Mouse (Mus musculus): ENCODE measurements at regions not wholly inside any gene's neighbourhood (a gene's known extent, or its start where the extent isn't known, plus 50 kb on each side); places are given as distances from the start of the nearest gene placed in this dataset.

- Histone ChIP-seq H3K9ac (ENCODE audit: low read length) (no peak overlapping the region), H3K27me3 (ENCODE audit: control insufficient read depth, insufficient read depth, low read depth, low read length) (no peaks in the 10 kb centered on the region), H3K36me3 (ENCODE audit: control insufficient read depth, insufficient read depth, low read length) (no peaks in the 10 kb centered on the region), H3K27ac (ENCODE audit: low read length) (no peak overlapping the region), H3K4me1 (replicated peaks; ENCODE audit: control insufficient read depth, insufficient read depth, low read length) (no peaks in the 10 kb centered on the region), H3K4me2 (ENCODE audit: low read depth, low read length) (no peak overlapping the region), H3K9me3 (ENCODE audit: control insufficient read depth, low read length) (no peaks in the 10 kb centered on the region), H3K4me3 (ENCODE audit: low read length) (no peak overlapping the region)
- WGBS = 79% methylated on average over 2 of the region's 2 CpGs
- no peak for ATAC-seq (ENCODE audit: low read depth)
Measured at GRCm38 (mm10) chr10:16619584-16619983, 1103.4 kb upstream of the Cited2 start.

GRCm38 (mm10) chr10:16620804-16621559, 1102.0 kb upstream of the Cited2 start:
- H3K27me3 ChIP-seq (ENCODE audit: control insufficient read depth, insufficient read depth, low read depth, low read length) = no peaks in the 10 kb centered on the region

GRCm38 (mm10) chr10:16622821-16623220, 1100.2 kb upstream of the Cited2 start:
- WGBS = 75% methylated on average over 3 of the region's 3 CpGs

More at GRCm38 (mm10) chr10:16620804-16621559, 1102.0 kb upstream of the Cited2 start:
- H3K4me2 ChIP-seq (ENCODE audit: low read depth, low read length) = no peak overlapping the region
- no peaks in the 10 kb centered on the region for H3K36me3 ChIP-seq (ENCODE audit: control insufficient read depth, insufficient read depth, low read length)
- no peak overlapping the region for H3K4me3 ChIP-seq (ENCODE audit: low read length)
- 77% methylated on average over 6 of the region's 6 CpGs for WGBS
- ATAC-seq (ENCODE audit: low read depth) = no peak
- no peak overlapping the region for H3K27ac ChIP-seq (ENCODE audit: low read length)
- H3K4me1 ChIP-seq (replicated peaks; ENCODE audit: control insufficient read depth, insufficient read depth, low read length) = no peaks in the 10 kb centered on the region
- no peak overlapping the region for H3K9ac ChIP-seq (ENCODE audit: low read length)
- no peaks in the 10 kb centered on the region for H3K9me3 ChIP-seq (ENCODE audit: control insufficient read depth, low read length)

GRCm38 (mm10) chr10:16633236-16633635, 1089.8 kb upstream of the Cited2 start:
- Histone ChIP-seq H3K4me1 (replicated peaks; ENCODE audit: control insufficient read depth, insufficient read depth, low read length) (no peaks in the 10 kb centered on the region), H3K27me3 (ENCODE audit: control insufficient read depth, insufficient read depth, low read depth, low read length) (no peaks in the 10 kb centered on the region), H3K4me3 (ENCODE audit: low read length) (no peak overlapping the region), H3K9ac (ENCODE audit: low read length) (no peak overlapping the region), H3K4me2 (ENCODE audit: low read depth, low read length) (no peak overlapping the region), H3K36me3 (ENCODE audit: control insufficient read depth, insufficient read depth, low read length) (no peaks in the 10 kb centered on the region), H3K9me3 (ENCODE audit: control insufficient read depth, low read length) (no peaks in the 10 kb centered on the region), H3K27ac (ENCODE audit: low read length) (no peak overlapping the region)
- 63% methylated on average over 2 of the region's 2 CpGs for WGBS
- no peak for ATAC-seq (ENCODE audit: low read depth)

More at GRCm38 (mm10) chr10:16622821-16623220, 1100.2 kb upstream of the Cited2 start:
- Histone ChIP-seq H3K27me3 (ENCODE audit: control insufficient read depth, insufficient read depth, low read depth, low read length) (no peaks in the 10 kb centered on the region), H3K36me3 (ENCODE audit: control insufficient read depth, insufficient read depth, low read length) (no peaks in the 10 kb centered on the region), H3K9ac (ENCODE audit: low read length) (no peak overlapping the region), H3K9me3 (ENCODE audit: control insufficient read depth, low read length) (no peaks in the 10 kb centered on the region), H3K4me1 (replicated peaks; ENCODE audit: control insufficient read depth, insufficient read depth, low read length) (no peaks in the 10 kb centered on the region), H3K4me3 (ENCODE audit: low read length) (no peak overlapping the region), H3K27ac (ENCODE audit: low read length) (no peak overlapping the region), H3K4me2 (ENCODE audit: low read depth, low read length) (no peak overlapping the region)
- ATAC-seq (ENCODE audit: low read depth) = no peak

- no peak overlapping the region for H3K4me3 ChIP-seq (ENCODE audit: low read length)
Measured at GRCm38 (mm10) chr10:16635463-16635862, 1087.6 kb upstream of the Cited2 start.

GRCm38 (mm10) chr10:16637006-16637405, 1086.0 kb upstream of the Cited2 start:
- H3K4me3 ChIP-seq (ENCODE audit: low read length) = no peak overlapping the region
- no peaks in the 10 kb centered on the region for H3K27me3 ChIP-seq (ENCODE audit: control insufficient read depth, insufficient read depth, low read depth, low read length)
- H3K4me1 ChIP-seq (replicated peaks; ENCODE audit: control insufficient read depth, insufficient read depth, low read length) = no peaks in the 10 kb centered on the region
- no peak overlapping the region for H3K9ac ChIP-seq (ENCODE audit: low read length)
- no peaks in the 10 kb centered on the region for H3K9me3 ChIP-seq (ENCODE audit: control insufficient read depth, low read length)
- peak; percentile 73; the same call in 1 of the 2 replicates for ATAC-seq (ENCODE audit: low read depth)
- H3K27ac ChIP-seq (ENCODE audit: low read length) = no peak overlapping the region
- no peak overlapping the region for H3K4me2 ChIP-seq (ENCODE audit: low read depth, low read length)
- H3K36me3 ChIP-seq (ENCODE audit: control insufficient read depth, insufficient read depth, low read length) = no peaks in the 10 kb centered on the region

More at GRCm38 (mm10) chr10:16635463-16635862, 1087.6 kb upstream of the Cited2 start:
- Histone ChIP-seq H3K36me3 (ENCODE audit: control insufficient read depth, insufficient read depth, low read length) (no peaks in the 10 kb centered on the region), H3K27me3 (ENCODE audit: control insufficient read depth, insufficient read depth, low read depth, low read length) (no peaks in the 10 kb centered on the region), H3K9me3 (ENCODE audit: control insufficient read depth, low read length) (no peaks in the 10 kb centered on the region), H3K4me2 (ENCODE audit: low read depth, low read length) (no peak overlapping the region), H3K27ac (ENCODE audit: low read length) (no peak overlapping the region), H3K9ac (ENCODE audit: low read length) (no peak overlapping the region), H3K4me1 (replicated peaks; ENCODE audit: control insufficient read depth, insufficient read depth, low read length) (no peaks in the 10 kb centered on the region)
- no peak for ATAC-seq (ENCODE audit: low read depth)
- WGBS = 77% methylated on average over 2 of the region's 2 CpGs

GRCm38 (mm10) chr10:16638111-16638510, 1084.9 kb upstream of the Cited2 start:
- Histone ChIP-seq H3K9me3 (ENCODE audit: control insufficient read depth, low read length) (no peaks in the 10 kb centered on the region), H3K27ac (ENCODE audit: low read length) (no peak overlapping the region), H3K4me2 (ENCODE audit: low read depth, low read length) (no peak overlapping the region), H3K4me3 (ENCODE audit: low read length) (no peak overlapping the region), H3K36me3 (ENCODE audit: control insufficient read depth, insufficient read depth, low read length) (no peaks in the 10 kb centered on the region), H3K4me1 (replicated peaks; ENCODE audit: control insufficient read depth, insufficient read depth, low read length) (no peaks in the 10 kb centered on the region), H3K9ac (ENCODE audit: low read length) (no peak overlapping the region), H3K27me3 (ENCODE audit: control insufficient read depth, insufficient read depth, low read depth, low read length) (no peaks in the 10 kb centered on the region)
- no peak for ATAC-seq (ENCODE audit: low read depth)
- WGBS = 15% methylated on average over 2 of the region's 2 CpGs

GRCm38 (mm10) chr10:16640136-16640535, 1082.9 kb upstream of the Cited2 start:
- Histone ChIP-seq H3K36me3 (ENCODE audit: control insufficient read depth, insufficient read depth, low read length) (no peaks in the 10 kb centered on the region), H3K4me3 (ENCODE audit: low read length) (no peak overlapping the region), H3K9ac (ENCODE audit: low read length) (no peak overlapping the region), H3K9me3 (ENCODE audit: control insufficient read depth, low read length) (no peaks in the 10 kb centered on the region; the same call in 1 of the 2 replicates), H3K27ac (ENCODE audit: low read length) (no peak overlapping the region), H3K4me1 (replicated peaks; ENCODE audit: control insufficient read depth, insufficient read depth, low read length) (no peaks in the 10 kb centered on the region), H3K4me2 (ENCODE audit: low read depth, low read length) (no peak overlapping the region), H3K27me3 (ENCODE audit: control insufficient read depth, insufficient read depth, low read depth, low read length) (no peaks in the 10 kb centered on the region)
- 31% methylated on average over 4 of the region's 4 CpGs for WGBS
- ATAC-seq (ENCODE audit: low read depth) = no peak

GRCm38 (mm10) chr10:16650120-16650519, 1072.9 kb upstream of the Cited2 start:
- no peak for ATAC-seq (ENCODE audit: low read depth)
- no peak overlapping the region for H3K4me3 ChIP-seq (ENCODE audit: low read length)
- no peak overlapping the region for H3K4me2 ChIP-seq (ENCODE audit: low read depth, low read length)
- no peaks in the 10 kb centered on the region for H3K4me1 ChIP-seq (replicated peaks; ENCODE audit: control insufficient read depth, insufficient read depth, low read length)
- H3K9ac ChIP-seq (ENCODE audit: low read length) = no peak overlapping the region
- WGBS = 31% methylated on average over 1 of the region's 1 CpGs
- H3K27ac ChIP-seq (ENCODE audit: low read length) = no peak overlapping the region
- no peaks in the 10 kb centered on the region for H3K9me3 ChIP-seq (ENCODE audit: control insufficient read depth, low read length)
- no peaks in the 10 kb centered on the region for H3K27me3 ChIP-seq (ENCODE audit: control insufficient read depth, insufficient read depth, low read depth, low read length)
- H3K36me3 ChIP-seq (ENCODE audit: control insufficient read depth, insufficient read depth, low read length) = no peaks in the 10 kb centered on the region

Data from lung, embryonic 16.5 days (tissue).